Mouse (Mus musculus) adrenal gland, adult (tissue): ENCODE measurements at regions not wholly inside any gene's neighbourhood (a gene's known extent, or its start where the extent isn't known, plus 50 kb on each side); places are given as distances from the start of the nearest gene placed in this dataset.

Experiments used
- DNase-seq, 2 experiments: peaks; one replicate each; pipeline ENCODE4 v3.0.0; 2022 to 2023; ENCODE audit warnings: low spot score in 1 of 2; ENCODE audit not compliant: inconsistent age in 2 of 2

DNA sequence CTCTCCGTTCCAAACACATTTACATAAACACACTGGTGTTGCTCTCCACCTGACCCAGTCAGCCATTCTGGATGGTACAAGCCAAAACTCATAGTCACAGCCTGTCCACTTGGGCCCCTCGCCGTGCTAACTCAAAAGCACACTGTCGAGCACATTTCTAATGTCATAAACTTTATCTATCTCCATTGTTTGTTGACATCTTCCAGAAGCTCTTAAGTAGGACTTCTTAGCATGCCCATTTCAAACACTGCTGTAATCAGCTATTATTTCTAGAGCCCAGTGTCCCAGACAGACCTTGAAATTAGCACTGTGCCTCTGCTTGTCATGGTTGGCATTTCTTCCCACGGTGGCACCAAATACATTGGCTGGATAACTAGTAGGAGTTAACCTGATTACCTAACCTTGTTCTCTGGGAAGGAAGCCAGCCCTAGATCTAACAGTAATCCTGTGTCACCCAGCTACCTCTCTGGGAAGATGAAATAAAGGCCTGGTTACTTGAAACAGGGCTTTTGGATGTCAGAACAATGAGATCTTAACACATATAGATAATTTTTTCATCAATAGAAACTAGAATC is 180.1 kb upstream of the Cited2 start:
- no peak for DNase-seq

DNA sequence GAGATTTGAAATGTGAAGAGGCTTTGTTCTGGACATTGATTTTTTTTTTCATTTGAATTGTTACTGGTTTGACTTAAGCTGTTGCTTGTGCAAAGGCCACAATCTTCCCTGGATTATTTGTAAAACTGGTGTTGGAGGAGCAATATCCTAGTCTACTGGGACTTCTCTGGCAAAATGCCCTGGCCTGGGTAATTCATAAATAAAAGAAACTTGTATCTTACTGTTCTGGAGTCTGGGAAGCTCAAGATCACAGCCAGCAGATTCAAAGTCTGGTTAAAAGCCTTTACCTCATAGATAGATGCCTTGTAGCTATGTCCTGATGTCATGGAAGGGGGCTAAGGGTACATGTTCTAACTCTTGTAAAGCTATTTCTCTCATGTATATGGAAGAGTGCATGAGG is 177.7 kb upstream of the Cited2 start:
- DNase-seq, result no peak

DNA sequence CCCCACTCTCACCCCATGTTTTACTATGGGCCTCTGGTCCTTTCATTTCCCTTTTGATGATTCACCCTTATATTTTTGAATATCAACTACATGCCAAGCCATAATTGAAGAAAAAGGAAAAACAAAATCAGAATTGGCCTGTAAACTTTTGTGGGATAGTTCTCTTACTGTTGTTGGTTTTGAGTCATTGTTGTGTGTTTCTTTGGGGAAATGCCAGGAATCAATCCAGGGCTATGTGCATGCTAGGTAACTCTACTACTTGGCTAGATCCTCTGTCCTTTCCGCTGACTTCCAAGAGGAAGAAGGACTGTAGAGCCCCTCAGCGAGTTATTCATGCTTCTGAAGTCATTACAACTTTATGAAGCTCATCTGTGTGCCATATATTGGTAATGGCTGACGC is 175.0 kb upstream of the Cited2 start:
- DNase-seq, result no peak

DNA sequence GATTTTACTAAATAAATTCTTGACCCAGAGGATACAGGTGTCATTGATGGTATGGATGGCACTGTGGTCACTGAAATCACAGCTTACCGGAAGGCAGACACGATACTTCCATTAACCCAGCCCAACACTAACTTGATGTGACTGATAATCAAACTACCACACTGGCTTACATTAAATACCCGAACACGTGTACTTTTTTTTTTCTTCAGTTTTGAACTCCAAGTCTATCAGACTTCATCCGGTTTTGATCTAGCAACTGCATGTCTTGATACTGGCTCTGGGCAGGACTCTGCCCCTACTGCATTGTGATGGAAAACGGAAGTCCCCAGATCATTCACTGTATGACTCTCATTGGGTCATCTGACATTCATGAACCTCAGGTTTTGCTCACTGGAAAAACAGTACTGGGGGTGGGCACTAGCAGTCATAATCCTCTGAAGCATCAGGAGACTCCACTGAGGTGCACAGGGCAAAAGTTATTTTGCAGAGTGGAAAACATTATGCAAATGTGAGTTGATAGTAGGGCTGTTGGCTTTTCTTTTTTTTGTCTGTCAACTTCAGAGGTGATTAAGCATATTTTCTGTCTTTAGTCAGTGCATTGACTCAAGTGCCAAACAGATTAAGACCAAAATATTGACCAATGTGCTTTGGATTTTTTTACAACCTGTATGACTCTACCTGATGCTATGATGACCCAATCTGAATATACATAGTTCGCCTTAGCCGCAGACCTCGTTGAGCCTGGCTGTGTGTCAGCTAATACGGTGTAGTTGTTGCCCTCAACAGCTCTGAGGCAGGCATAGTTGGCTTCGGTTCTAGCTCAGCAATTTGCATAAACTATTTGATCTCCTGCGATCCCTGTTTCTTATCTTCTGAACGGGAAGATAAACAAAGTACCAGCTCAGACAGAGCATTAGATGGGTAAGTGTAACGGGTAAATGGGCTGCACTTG is 174.1 kb upstream of the Cited2 start:
- DNase-seq, result no peak

DNA sequence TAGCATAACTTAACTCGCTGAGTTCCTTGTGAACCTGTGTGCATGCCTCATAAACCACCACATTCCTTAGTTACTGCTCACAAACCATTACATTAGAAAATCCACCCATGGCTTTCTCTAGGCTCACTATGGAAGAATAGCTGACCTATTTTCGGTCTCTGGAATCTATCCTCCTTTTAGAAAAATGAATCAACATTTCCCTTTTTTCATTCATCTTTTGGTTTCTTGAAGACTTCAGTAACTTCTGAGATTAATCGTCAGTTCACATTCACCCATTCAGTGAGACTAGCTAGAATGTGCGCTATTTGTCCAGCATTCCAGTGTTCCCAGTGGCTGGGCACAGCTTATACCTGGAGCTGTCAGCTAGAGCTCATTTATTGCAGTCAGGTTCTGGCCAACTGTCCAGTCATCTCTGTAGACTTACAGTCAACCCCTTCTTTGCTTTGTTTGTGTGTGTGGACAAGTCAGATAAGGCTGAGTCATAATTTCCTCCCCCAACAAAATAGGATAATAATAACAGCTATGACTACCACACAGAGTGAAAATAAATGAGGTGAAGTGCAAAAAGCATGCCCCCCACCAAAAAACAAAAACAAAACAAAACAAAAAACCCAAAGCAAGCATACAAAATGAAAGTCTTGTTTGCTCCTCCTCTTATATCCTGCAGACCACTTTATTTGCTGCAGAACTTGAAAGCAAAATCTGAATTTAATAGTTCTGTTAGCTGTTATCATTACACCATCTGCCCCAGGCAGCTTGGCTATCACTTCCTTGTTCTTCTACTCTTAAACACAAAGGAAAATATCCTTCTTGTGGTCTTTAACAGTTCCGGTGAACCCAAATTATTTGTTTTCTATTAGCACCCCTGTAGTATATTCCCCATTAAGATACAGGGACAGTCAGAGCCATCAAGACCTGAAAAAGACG is 173.0 kb upstream of the Cited2 start:
- no peak for DNase-seq

DNA sequence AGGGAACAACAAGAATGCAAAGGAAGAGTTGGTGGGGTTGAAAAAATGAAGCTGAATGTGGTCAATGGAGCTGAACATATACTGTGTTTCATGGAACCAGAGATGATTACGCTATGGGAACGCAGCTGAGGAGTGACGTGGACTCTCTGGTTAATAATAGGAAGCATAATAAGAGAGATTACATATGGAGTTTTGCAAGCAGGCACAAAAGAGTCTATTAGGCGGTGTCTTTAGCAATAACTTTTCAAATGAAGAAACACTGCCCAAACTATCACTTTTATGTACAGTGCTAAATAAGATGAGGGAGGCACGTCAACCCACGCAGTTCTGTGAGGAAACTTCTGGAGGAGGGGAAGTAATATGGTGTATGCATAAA is 172.4 kb upstream of the Cited2 start:
- no peak for DNase-seq

DNA sequence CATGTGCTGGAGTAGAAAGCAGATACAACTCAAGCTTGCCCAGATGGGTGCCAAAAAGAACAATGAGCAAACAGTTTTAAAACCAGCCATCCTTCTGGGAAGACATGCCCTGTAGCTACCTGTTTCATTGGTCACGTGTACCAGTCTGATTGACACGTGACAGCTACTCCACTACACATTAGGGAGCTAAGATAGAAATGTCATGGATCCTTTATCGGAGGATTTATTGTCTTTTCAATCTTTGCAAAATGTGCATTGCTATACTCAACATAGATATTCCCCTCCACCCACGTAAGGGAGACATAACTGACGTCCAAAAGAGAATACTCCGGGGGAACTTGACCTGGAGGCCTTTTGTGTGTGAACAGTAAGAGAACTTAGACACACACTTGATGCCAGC is 171.1 kb upstream of the Cited2 start:
- DNase-seq, result no peak

DNA sequence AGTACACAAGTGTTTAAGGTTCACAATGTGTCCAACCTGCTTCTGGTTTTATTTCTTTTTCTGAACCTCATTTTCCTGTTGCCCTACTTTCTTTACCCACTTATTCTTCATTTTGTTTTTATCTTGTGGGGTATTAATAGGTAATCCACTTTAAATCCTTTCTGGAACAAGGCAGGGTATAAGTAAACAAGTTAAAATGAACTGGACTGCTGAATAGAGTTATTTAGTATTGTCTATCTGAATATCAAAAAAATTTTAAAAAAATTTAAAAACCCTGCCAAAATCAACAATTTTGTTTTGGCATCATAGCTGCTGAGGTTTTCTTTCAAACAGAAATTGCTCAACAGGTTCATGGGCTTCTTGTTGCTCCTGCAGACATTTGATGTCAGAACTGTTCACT is 170.7 kb upstream of the Cited2 start:
- DNase-seq, result no peak

DNA sequence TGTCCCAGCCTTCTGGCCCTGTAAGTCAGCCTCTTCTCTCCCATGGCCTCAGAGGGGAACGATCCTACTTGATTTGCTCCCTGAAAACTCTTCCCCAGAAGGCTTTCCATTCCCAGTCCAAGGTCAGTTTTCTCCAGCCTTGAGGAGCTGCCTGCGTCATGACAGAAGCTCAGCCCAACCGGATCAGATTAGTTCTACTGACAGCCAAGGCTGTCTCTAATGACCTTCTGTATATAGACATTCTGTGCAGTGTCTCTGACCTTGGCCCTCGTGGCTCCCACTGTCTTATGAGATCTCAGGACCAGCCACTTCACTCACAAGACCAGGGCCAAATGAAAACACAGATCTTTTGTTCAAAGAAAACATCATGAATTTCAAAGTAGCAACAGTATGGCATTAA is 166.6 kb upstream of the Cited2 start:
- peak; percentile 69 to 80 for DNase-seq

DNA sequence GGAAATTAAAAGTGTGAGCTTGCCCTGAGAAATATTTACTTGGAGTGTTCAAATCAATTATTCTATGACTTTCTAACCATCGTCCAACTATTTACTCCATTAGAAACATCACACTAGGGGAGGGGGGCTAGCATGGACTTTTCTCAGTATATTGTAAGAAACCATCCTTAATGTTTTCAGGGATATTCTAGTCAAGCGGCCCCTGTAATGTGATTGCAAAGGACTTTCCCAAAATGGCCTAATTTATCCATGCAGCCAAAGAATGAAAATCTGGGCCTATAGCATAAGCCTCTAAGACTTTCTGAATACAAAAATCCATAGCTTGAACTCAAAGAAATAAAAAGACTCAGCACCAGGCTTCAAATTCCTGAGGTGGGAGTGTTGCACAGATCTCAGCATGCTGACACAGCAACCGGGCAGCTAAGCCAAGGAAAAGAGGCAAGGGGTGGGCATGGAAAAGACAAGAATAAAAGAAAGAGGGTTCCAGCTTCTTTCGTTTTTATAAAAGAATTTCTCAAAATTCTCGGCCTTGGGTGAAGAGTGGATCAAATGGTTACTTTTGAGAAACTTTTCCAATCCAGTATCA is 163.6 kb upstream of the Cited2 start:
- no peak for DNase-seq

DNA sequence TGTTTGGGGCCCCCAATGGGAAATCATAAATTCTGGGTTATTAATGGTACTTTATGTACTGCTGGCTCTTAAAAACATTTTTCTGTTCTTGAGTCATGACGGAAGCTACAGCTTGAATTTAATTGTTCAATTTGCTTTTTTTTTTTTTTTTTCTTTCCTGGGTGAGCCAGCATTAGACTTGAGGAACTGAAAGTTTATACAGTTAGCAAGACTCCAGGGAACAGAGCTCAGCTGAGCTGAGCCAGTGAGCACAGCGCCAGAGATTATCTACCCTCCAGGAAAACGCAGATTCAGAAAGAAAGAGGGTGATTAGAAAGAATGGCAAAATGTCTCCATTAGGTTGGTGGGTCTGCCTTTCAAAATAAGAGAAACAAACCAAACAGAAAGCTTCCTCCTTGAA is 163.0 kb upstream of the Cited2 start:
- no peak for DNase-seq

DNA sequence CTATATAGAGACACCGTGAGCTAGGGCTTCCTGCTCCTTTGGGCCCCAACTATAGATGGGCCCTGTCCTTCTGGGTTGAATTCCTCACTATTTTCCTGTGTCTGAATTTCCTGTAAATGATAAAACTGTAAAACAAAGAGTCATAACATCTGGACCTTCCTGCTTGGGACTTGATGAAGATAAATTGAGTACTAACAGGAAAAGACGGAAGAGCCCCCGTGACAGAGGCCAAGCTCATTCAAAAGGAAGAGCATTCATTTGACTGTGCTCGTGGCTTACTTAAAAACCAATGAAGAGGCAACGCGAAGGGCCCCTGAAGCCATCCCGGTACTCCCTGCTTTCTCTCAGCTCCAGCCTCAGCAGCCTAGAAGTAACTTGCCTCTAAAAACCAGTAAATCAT is 161.6 kb upstream of the Cited2 start:
- no peak for DNase-seq

DNA sequence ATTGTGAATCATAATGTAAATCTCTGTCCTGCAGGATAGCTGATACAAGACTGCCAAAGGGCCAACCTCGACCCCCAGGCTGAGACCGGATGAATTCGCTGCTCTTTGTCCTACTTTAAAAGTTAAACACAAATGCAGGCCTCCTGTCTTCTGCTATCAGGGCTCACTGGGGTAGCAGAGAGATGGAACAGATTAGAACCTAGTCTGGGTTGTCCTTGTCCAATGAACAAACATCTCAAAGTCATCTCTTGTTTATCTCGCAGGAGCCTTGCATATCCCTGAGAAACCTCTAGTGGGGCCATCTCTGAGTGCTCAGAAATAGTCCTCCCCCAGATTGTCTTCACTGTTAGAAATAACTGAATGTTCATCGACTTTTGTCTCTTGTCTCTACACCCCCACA is 161.0 kb upstream of the Cited2 start:
- DNase-seq, result no peak

DNA sequence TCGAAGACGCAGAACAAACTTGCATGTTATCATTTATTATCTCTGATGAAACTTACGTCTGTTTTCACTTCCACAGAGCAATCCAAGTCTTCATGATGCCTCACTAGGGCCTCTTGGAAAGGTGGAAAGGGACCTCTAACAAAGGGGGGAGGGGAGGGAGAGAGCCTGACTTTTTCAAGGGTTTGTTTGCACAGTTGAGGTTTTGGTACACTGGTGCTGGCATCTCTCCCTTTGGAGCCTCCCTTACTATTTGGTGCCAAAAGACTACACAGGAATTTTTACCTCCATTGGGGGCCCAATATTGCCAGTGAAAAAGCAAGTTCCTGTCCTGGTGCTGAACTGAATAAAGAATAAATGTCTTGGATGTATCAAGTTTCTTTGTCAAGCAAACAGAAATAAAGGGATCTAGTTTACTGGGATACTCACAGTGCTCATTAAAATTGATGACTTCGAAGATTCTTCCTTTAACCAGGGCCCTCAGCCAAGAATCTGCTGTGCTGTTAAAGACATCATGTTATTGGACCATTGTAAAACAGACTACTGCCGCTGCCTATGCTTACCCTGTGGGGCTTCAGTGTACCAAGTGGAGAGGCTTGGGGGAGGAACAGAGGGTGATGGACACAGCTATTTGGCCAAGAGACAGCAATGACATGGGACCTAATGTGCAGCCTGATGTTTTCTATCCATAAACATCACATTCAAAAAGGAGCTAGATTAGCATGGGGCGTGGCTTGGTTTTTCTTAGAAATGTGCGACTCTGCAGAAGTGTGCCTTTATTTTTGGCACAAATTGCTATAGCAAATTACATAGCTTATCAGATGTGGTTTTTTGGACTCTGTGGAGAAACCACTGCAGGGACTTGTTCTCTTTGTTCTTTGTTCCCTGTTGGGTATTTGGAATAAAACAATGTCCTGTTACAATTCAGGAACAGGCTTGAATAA is 160.3 kb upstream of the Cited2 start:
- DNase-seq, result no peak

DNA sequence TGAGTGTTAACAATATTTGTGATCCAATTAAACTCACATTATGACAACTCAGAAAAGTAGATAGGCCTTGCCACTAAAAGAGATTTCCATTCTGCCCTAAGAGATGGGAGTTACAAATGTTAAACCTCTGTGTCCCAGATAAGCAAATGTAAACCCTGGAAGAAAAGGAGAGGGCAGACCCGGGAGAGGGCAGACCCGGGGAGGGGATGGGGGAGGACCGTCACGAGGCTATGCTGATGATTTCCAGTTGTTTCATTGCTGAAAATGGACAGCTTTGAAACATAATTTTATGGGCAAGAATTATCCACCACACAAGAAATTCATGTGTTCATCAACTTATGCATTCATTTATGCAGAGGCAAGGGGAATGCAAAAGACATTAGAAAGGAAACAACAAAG is 159.7 kb upstream of the Cited2 start:
- DNase-seq, result no peak

DNA sequence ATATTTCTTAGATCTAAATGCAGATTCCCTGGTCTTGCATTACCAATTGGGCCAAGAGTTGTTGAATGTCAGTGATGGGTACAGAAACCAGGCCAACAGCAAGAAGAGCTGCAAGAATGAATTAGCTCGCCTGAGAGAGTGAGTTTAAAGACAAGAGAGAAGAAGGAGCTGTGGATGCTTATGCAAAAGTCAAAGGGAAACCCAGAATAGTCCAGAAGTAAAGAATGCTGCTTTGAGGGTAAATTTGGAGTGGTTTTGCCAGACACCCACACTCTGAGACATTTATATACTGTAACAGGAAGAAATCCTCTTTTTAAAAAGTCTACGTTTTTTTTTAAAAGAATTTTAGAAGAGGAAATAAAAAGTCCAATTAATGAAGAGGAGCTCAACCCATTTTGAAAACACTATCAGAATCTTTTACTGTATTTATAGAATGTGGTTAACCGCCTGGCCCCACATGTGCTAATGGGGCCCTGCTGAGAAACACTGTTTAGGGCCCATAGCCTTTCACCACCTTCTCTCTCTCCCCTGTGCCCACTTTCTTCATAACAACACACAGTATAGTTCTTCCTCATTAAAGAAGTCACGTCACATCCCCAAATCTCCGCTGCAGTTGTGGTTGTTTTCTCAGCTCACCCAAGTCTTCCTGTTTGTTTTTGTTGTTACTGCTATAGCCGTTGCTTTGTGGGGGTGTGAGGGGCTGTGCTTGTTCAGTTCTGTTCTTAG is 158.0 kb upstream of the Cited2 start:
- DNase-seq, result no peak

DNA sequence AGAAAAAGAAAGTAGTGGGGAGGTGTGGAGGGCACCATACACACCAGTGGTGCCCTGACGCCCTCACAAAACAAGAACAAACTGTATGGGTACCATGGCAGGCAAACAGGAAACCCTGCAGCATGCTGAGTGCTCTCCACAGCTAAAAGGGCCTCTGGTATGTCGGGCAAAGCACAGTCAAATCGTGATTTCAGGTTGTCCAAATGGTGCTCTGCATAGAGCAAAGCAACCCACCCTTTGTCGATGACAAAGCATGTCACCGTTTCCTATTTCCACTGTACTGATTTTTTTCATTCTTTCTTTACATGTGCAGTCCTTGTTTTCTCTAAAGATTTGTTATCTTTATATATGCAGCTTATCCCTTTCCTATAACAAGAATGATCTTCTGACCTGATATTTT is 156.0 kb upstream of the Cited2 start:
- no peak for DNase-seq

DNA sequence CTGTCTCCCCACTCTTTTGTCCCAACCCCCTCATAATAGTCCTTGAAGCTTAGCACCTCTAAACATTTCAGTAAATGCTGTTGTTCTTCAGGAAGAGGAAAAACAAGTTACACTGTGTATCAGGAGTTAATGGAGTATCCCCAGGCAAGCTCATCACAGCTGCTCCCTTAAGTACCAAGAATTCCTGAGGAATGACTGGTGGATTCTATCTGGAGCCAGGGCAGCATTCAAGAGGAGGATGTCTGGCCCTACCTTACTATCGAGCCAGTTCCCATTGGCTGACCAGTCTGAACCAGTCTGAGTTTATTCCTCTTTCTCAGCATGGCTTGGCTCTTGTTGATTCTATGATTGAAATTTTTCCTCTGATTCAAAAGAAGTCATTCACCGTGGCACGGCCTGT is 155.4 kb upstream of the Cited2 start:
- no peak for DNase-seq

DNA sequence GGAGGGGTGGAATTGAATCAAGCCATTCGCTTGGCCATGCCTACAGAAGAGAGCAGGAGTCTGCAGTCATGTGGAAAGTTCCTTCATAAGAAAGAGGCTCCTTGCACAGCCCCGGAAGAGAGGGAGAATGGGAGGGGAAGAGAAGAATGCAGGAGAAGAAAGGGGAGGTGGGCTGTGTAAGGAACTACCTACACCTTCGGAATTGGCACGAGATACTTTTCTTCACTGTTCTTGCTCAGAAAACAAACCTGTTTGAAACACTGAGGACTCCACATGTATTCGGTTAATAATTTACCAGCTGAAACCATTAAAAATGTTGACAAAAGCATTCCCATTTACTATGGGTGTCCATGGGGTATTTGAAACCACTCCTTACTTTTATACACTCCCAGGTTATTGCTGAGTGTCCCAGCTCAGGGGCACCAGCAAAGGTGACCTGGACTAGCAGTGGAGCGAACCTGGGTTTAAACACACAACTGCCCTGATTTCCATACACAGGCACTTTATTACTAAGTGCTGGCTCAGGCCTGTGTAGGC is 153.4 kb upstream of the Cited2 start:
- no peak for DNase-seq
